Mouse (Mus musculus) spleen, adult 2 months (tissue): ENCODE results near the gene Hba-a1.

Experiments
- CTCF ChIP-seq: fragments of 200-500 bp; IDR thresholded peaks from 2 replicates; pipeline ENCODE4 v1.5.1; 2011; ENCODE audit warnings: mild to moderate bottlenecking, inconsistent platforms; ENCODE audit not compliant: insufficient read depth, insufficient read length, insufficient replicate concordance; ENCODE audit errors: extremely low read depth
- POLR2A ChIP-seq: fragments of 200-500 bp; IDR thresholded peaks from 2 replicates; pipeline ENCODE4 v1.6.1; 2011; ENCODE audit warnings: low read depth, low read length, inconsistent platforms

GRCm38 (mm10) chr11:32265117-32265738 lies 18.1 kb upstream of the Hba-a1 start:
- TF ChIP-seq CTCF (no peak), POLR2A (no peak)
